Mouse (Mus musculus) hindbrain, postnatal 0 days (tissue): ENCODE measurements around the gene Olfr1442. TPM values are rescaled to one million over a fixed set of nuclear protein-coding genes. Genes with fewer than 3 reads are reported as not detected.
"Not testable (repeated sequence)": the region's sequence is repeated elsewhere in the genome, so short reads cannot be mapped to it uniquely, and the experiment has no call there.

ENCODE experiments used
- ATAC-seq: fragments of 200-750 bp; cut with Nextera tagmentation; 2 replicates; pipeline ENCODE4 v1.8.0; 2017; ENCODE audit warnings: mild to moderate bottlenecking, moderate TSS enrichment, moderate library complexity
- DNase-seq: peaks from one replicate; pipeline ENCODE4 v3.0.0-alpha.2; 2015; ENCODE audit warnings: low spot score
- H3K27ac ChIP-seq: fragments of 300-500 bp; sonication (generic); 2 replicates; pipeline ENCODE4 v1.5.1; 2014; ENCODE audit warnings: mild to moderate bottlenecking
- H3K27me3 ChIP-seq: fragments of 300-500 bp; sonication (generic); 2 replicates; pipeline ENCODE4 v1.6.1; 2014; ENCODE audit warnings: low read length, mixed read lengths; ENCODE audit not compliant: insufficient read depth
- H3K36me3 ChIP-seq: fragments of 300-500 bp; sonication (generic); 2 replicates; pipeline ENCODE4 v1.6.1; 2014; ENCODE audit warnings: low read length, mixed read lengths; ENCODE audit not compliant: insufficient read depth
- H3K4me1 ChIP-seq: fragments of 300-500 bp; sonication (generic); 2 replicates; pipeline ENCODE4 v1.6.1; 2014; ENCODE audit warnings: antibody characterized with exemption, low read length, mixed read lengths; ENCODE audit not compliant: insufficient read depth
- H3K4me2 ChIP-seq: fragments of 300-500 bp; sonication (generic); 2 replicates; pipeline ENCODE4 v1.6.1; 2014; ENCODE audit warnings: low read depth, mild to moderate bottlenecking, low read length, moderate library complexity, mixed read lengths
- H3K4me3 ChIP-seq: fragments of 300-500 bp; sonication (generic); 2 replicates; pipeline ENCODE4 v1.5.1; 2014; ENCODE audit warnings: low read length
- H3K9ac ChIP-seq: fragments of 300-500 bp; sonication (generic); replicated peaks from 2 replicates; pipeline ENCODE4 v1.6.1; 2014; ENCODE audit warnings: mild to moderate bottlenecking, low read length, moderate library complexity, mixed read lengths
- H3K9me3 ChIP-seq: fragments of 300-500 bp; sonication (generic); 2 replicates; pipeline ENCODE4 v1.6.1; 2016; ENCODE audit warnings: low read length, mixed read lengths
- CTCF ChIP-seq: IDR thresholded peaks from 2 replicates; pipeline ENCODE4 v1.5.1; 2016; ENCODE audit warnings: antibody characterized with exemption, control low read depth, low read depth
- WGBS: fragments of 180-500 bp; shearing (Covaris S2); extraction: QIAGEN DNeasy Blood & Tissue Kit; methylation state at CpG from one replicate; pipeline ENCODE4 v1.1.7; 2014; 5-methylcytosine and 5-hydroxymethylcytosine counted together
- polyA plus RNA-seq: library from polyadenylated mRNA; unstranded; fragments of >200 nt; fragmentation: Nextera tagmentation; extraction: Ambion mirVana; gene quantifications from 2 replicates; pipeline ENCODE4 v1.2.1, GENCODE M21; 2015
- total RNA-seq: library from RNA; depleted of rRNA; stranded (reverse); fragments of >200 nt; gene quantifications from 2 replicates; pipeline ENCODE4 v1.2.3, GENCODE M21; 2014

Gene Olfr1442
- total and polyA plus RNA-seq, 2 experiments from 2014 or later = not detected

DNA sequence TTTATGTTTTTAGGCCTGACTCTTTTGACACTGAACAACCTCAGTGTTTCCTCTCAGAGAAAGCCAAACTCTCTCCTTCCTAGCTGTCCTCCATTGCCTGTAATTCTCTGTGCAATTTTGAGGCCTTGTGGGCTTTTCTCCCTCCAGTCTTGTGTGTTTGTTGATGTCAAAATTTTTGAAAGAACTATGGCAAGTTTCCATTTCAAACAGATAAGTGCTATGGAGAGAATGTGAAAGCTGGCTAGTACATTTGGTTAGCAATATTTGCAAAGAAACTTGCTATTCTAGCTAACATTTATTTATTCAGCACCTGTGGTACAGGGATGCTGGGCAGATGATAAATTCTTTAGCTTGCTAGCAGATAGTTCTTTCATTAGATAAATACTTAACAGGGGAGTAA lies 26.0 kb downstream of the Olfr1442 start:
- H3K27me3 ChIP-seq = no peaks in the 10 kb centered on the region
- no peaks in the 10 kb centered on the region for H3K4me1 ChIP-seq
- H3K36me3 ChIP-seq = no peaks in the 10 kb centered on the region
- DNase-seq (no peak), ATAC-seq (no peak)
- no peak for TF ChIP-seq CTCF
- H3K4me3 ChIP-seq = no peak overlapping the region
- no peaks in the 10 kb centered on the region for H3K9me3 ChIP-seq
- no peak overlapping the region for H3K4me2 ChIP-seq
- no peak overlapping the region for H3K27ac ChIP-seq
- H3K9ac ChIP-seq = no peak overlapping the region

- Histone ChIP-seq H3K36me3 (no peaks in the 10 kb centered on the region), H3K9ac (no peak overlapping the region), H3K9me3 (no peaks in the 10 kb centered on the region), H3K27ac (no peak overlapping the region), H3K4me2 (no peak overlapping the region), H3K4me1 (no peaks in the 10 kb centered on the region), H3K4me3 (no peak overlapping the region), H3K27me3 (no peaks in the 10 kb centered on the region)
- 72% methylated on average over 2 of the region's 2 CpGs for WGBS
- no peak for TF ChIP-seq CTCF
- ATAC-seq (no peak), DNase-seq (no peak)
Observed at GRCm38 (mm10) chr19:12708458-12708857, 38.2 kb downstream of the Olfr1442 start.

- Histone ChIP-seq H3K4me1 (no peaks in the 10 kb centered on the region), H3K4me2 (no peak overlapping the region), H3K9me3 (no peaks in the 10 kb centered on the region), H3K27me3 (no peaks in the 10 kb centered on the region), H3K4me3 (no peak overlapping the region), H3K36me3 (no peaks in the 10 kb centered on the region), H3K27ac (no peak overlapping the region), H3K9ac (no peak overlapping the region)
- DNase-seq (no peak), ATAC-seq (no peak)
- TF ChIP-seq CTCF = no peak
Observed at GRCm38 (mm10) chr19:12708986-12709385, 38.7 kb downstream of the Olfr1442 start.

DNA sequence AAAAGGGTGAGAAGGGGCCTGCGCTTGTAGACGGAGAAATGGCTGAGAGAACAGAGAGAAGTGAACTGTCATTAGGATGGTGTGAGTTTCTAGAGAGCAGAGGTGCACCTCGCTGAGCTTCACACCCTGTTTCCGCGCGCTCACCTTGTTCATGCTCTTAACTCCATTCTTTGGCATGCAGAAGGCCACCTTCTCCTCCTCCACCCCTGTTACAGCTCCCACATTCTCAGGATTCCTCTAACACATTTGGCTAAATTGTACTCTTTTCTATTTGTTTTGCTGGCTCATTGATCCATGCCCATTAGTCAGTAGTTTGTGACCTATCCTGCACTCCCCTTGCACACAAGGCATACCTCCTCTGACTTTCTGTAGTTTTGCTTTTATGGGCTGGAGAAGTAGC lies 49.0 kb downstream of the Olfr1442 start:
- Histone ChIP-seq H3K36me3 (no peaks in the 10 kb centered on the region), H3K4me1 (no peaks in the 10 kb centered on the region), H3K9me3 (no peaks in the 10 kb centered on the region), H3K27me3 (no peaks in the 10 kb centered on the region), H3K4me3 (no peak overlapping the region), H3K27ac (no peak overlapping the region), H3K9ac (no peak overlapping the region), H3K4me2 (no peak overlapping the region)
- 84% methylated on average over 6 of the region's 6 CpGs for WGBS
- ATAC-seq (no peak), DNase-seq (no peak)
- TF ChIP-seq CTCF = no peak

GRCm38 (mm10) chr19:12720463-12720862 lies 50.2 kb downstream of the Olfr1442 start:
- Histone ChIP-seq H3K4me3 (no peak overlapping the region), H3K4me1 (no peaks in the 10 kb centered on the region), H3K27me3 (no peaks in the 10 kb centered on the region), H3K9ac (no peak overlapping the region), H3K27ac (no peak overlapping the region), H3K4me2 (no peak overlapping the region), H3K36me3 (no peaks in the 10 kb centered on the region), H3K9me3 (no peaks in the 10 kb centered on the region)
- ATAC-seq (no peak), DNase-seq (no peak)
- no peak for TF ChIP-seq CTCF
- WGBS = 77% methylated on average over 2 of the region's 2 CpGs

GRCm38 (mm10) chr19:12720919-12721318 lies 50.7 kb downstream of the Olfr1442 start:
- H3K4me3 ChIP-seq, H3K4me2 ChIP-seq, DNase-seq, H3K9me3 ChIP-seq, H3K36me3 ChIP-seq, H3K27me3 ChIP-seq, H3K4me1 ChIP-seq, H3K9ac ChIP-seq, ATAC-seq, H3K27ac ChIP-seq: not testable (repeated sequence)
- WGBS = 95% methylated on average over 5 of the region's 5 CpGs

DNA sequence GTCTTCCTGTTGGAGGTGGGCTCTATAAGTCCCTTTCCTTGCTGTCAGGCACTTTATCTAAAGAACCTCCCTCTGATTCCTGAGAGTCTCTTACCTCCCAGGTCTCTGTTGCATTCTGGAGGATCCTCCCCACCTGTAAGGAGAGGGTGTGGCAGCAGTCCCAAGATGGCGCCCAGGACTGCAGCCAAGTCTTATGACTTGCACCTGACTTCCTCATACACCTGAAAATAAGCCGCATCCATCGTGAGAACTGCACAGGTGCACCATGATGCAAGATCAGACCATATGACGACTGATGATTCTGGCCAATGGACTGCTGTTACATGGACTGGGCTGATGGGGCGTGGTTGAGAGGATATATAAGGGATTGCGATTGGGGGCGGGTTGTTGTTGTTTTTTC lies 51.4 kb downstream of the Olfr1442 start:
- DNase-seq, H3K4me1 ChIP-seq, H3K4me3 ChIP-seq, H3K27ac ChIP-seq, H3K9me3 ChIP-seq, H3K4me2 ChIP-seq, H3K9ac ChIP-seq, ATAC-seq, H3K27me3 ChIP-seq, H3K36me3 ChIP-seq: not testable (repeated sequence)
- 91% methylated on average over 7 of the region's 7 CpGs for WGBS
